Mouse (Mus musculus) liver, postnatal 0 days (tissue): Measurements from ENCODE around the gene Myl3.

ENCODE experiments used
- CTCF ChIP-seq: sonication (generic); IDR thresholded peaks from 2 replicates; pipeline ENCODE4 v1.5.1; 2016; ENCODE audit warnings: antibody characterized with exemption, low read depth
- EP300 ChIP-seq: IDR thresholded peaks from 2 replicates; pipeline ENCODE4 v1.6.1; 2016; ENCODE audit warnings: antibody characterized with exemption, low read depth, mild to moderate bottlenecking

- no peak for TF ChIP-seq CTCF
- TF ChIP-seq EP300: no peak
Observed at GRCm38 (mm10) chr9:110790462-110790861, 48.8 kb downstream of the Myl3 start.
